Mouse (Mus musculus): Measurements from ENCODE around the gene Lrrc31. TPM values are rescaled to one million over a fixed set of nuclear protein-coding genes. Genes with fewer than 3 reads are reported as not detected.

Lrrc31 gene
- polyA plus RNA-seq, 1 experiment, result not detected

- Histone ChIP-seq H3ac (ENCODE audit: control insufficient read depth, insufficient read length, low read depth) (no peak overlapping the region), H3K36me3 (ENCODE audit: control insufficient read depth, insufficient read depth) (no peaks in the 10 kb centered on the region), H3K4me3 (ENCODE audit: insufficient read depth, poor library complexity, severe bottlenecking) (no peak overlapping the region), H3K79me3 (ENCODE audit: low read depth) (no peaks in the 10 kb centered on the region), H3K27me3 (ENCODE audit: control insufficient read depth, insufficient read depth, insufficient read length) (peaks cover 6% of the 10 kb centered on the region), H3K79me2 (ENCODE audit: control insufficient read depth, insufficient read depth) (no peaks in the 10 kb centered on the region)
- TF ChIP-seq FOSL1 (IDR thresholded peaks at IDR 0.05; ENCODE audit: insufficient read depth, low read length, poor library complexity, severe bottlenecking) (no peak), CEBPB (IDR thresholded peaks at IDR 0.05; ENCODE audit: low read depth) (no peak), CTCF (IDR thresholded peaks at IDR 0.05; ENCODE audit: control insufficient read depth, insufficient read depth, insufficient read length) (no peak), USF1 (IDR thresholded peaks at IDR 0.05; ENCODE audit: low read depth) (no peak)
Observed at GRCm38 (mm10) chr3:30729046-30729445, 29.4 kb upstream of the Lrrc31 start.

- H3ac ChIP-seq (ENCODE audit: control insufficient read depth, insufficient read length, low read depth), result no peak overlapping the region
- H3K79me2 ChIP-seq (ENCODE audit: control insufficient read depth, insufficient read depth), result no peaks in the 10 kb centered on the region
- TF ChIP-seq CEBPB (IDR thresholded peaks at IDR 0.05; ENCODE audit: low read depth) (no peak), MYOG (IDR thresholded peaks at IDR 0.05; ENCODE audit: control insufficient read depth, extremely low read depth, insufficient read length) (no peak), FOSL1 (IDR thresholded peaks at IDR 0.05; ENCODE audit: insufficient read depth, low read length, poor library complexity, severe bottlenecking) (no peak), MAX (IDR thresholded peaks at IDR 0.05) (no peak), USF1 (IDR thresholded peaks at IDR 0.05; ENCODE audit: low read depth) (no peak), CTCF (IDR thresholded peaks at IDR 0.05; ENCODE audit: control insufficient read depth, insufficient read depth, insufficient read length) (no peak), MYOD1 (IDR thresholded peaks at IDR 0.05; ENCODE audit: control insufficient read depth, insufficient read length, low read depth) (no peak)
- H3K27me3 ChIP-seq (ENCODE audit: control insufficient read depth, insufficient read depth, insufficient read length), result peaks cover 6% of the 10 kb centered on the region
- no peak overlapping the region for H3K4me3 ChIP-seq (ENCODE audit: insufficient read depth, poor library complexity, severe bottlenecking)
- no peaks in the 10 kb centered on the region for H3K36me3 ChIP-seq (ENCODE audit: control insufficient read depth, insufficient read depth)
- H3K79me3 ChIP-seq (ENCODE audit: low read depth), result no peaks in the 10 kb centered on the region
Observed at GRCm38 (mm10) chr3:30727209-30727608, 27.6 kb upstream of the Lrrc31 start.

GRCm38 (mm10) chr3:30725514-30725913 is 25.9 kb upstream of the Lrrc31 start:
- Histone ChIP-seq H3K79me2 (ENCODE audit: control insufficient read depth, insufficient read depth) (no peaks in the 10 kb centered on the region), H3K79me3 (ENCODE audit: low read depth) (no peaks in the 10 kb centered on the region), H3K27me3 (ENCODE audit: control insufficient read depth, insufficient read depth, insufficient read length) (peaks cover 6% of the 10 kb centered on the region), H3K4me3 (ENCODE audit: insufficient read depth, poor library complexity, severe bottlenecking) (no peak overlapping the region), H3ac (ENCODE audit: control insufficient read depth, insufficient read length, low read depth) (no peak overlapping the region), H3K36me3 (ENCODE audit: control insufficient read depth, insufficient read depth) (no peaks in the 10 kb centered on the region)
- TF ChIP-seq MYOG (IDR thresholded peaks at IDR 0.05; ENCODE audit: control insufficient read depth, extremely low read depth, insufficient read length) (no peak), MAX (IDR thresholded peaks at IDR 0.05) (no peak), USF1 (IDR thresholded peaks at IDR 0.05; ENCODE audit: low read depth) (no peak), CEBPB (IDR thresholded peaks at IDR 0.05; ENCODE audit: low read depth) (no peak)

- TF ChIP-seq MYOD1 (IDR thresholded peaks at IDR 0.05; ENCODE audit: control insufficient read depth, insufficient read length, low read depth), result no peak
- no peak for TF ChIP-seq MYOG (IDR thresholded peaks at IDR 0.05; ENCODE audit: control insufficient read depth, extremely low read depth, insufficient read length)
- no peak for TF ChIP-seq CEBPB (IDR thresholded peaks at IDR 0.05; ENCODE audit: low read depth)
- TF ChIP-seq CTCF (IDR thresholded peaks at IDR 0.05; ENCODE audit: control insufficient read depth, insufficient read depth, insufficient read length), result no peak
- no peak for TF ChIP-seq USF1 (IDR thresholded peaks at IDR 0.05; ENCODE audit: low read depth)
- TF ChIP-seq FOSL1 (IDR thresholded peaks at IDR 0.05; ENCODE audit: insufficient read depth, low read length, poor library complexity, severe bottlenecking), result no peak
- H3K36me3 ChIP-seq (ENCODE audit: control insufficient read depth, insufficient read depth), result no peaks in the 10 kb centered on the region
- no peaks in the 10 kb centered on the region for H3K79me3 ChIP-seq (ENCODE audit: low read depth)
- no peak overlapping the region for H3ac ChIP-seq (ENCODE audit: control insufficient read depth, insufficient read length, low read depth)
- H3K27me3 ChIP-seq (ENCODE audit: control insufficient read depth, insufficient read depth, insufficient read length), result peaks cover 3% of the 10 kb centered on the region
- H3K79me2 ChIP-seq (ENCODE audit: control insufficient read depth, insufficient read depth), result no peaks in the 10 kb centered on the region
- no peak overlapping the region for H3K4me3 ChIP-seq (ENCODE audit: insufficient read depth, poor library complexity, severe bottlenecking)
Observed at GRCm38 (mm10) chr3:30724848-30725465, 25.3 kb upstream of the Lrrc31 start.

- Histone ChIP-seq H3K79me2 (ENCODE audit: control insufficient read depth, insufficient read depth) (no peaks in the 10 kb centered on the region), H3K36me3 (ENCODE audit: control insufficient read depth, insufficient read depth) (no peaks in the 10 kb centered on the region), H3K79me3 (ENCODE audit: low read depth) (no peaks in the 10 kb centered on the region), H3K4me3 (ENCODE audit: insufficient read depth, poor library complexity, severe bottlenecking) (no peak overlapping the region), H3K27me3 (ENCODE audit: control insufficient read depth, insufficient read depth, insufficient read length) (peaks cover 3% of the 10 kb centered on the region), H3ac (ENCODE audit: control insufficient read depth, insufficient read length, low read depth) (no peak overlapping the region)
- TF ChIP-seq MAX (IDR thresholded peaks at IDR 0.05), result no peak
- TF ChIP-seq CEBPB (IDR thresholded peaks at IDR 0.05; ENCODE audit: low read depth), result no peak
- TF ChIP-seq MYOD1 (IDR thresholded peaks at IDR 0.05; ENCODE audit: control insufficient read depth, insufficient read length, low read depth), result no peak
- no peak for TF ChIP-seq CTCF (IDR thresholded peaks at IDR 0.05; ENCODE audit: control insufficient read depth, insufficient read depth, insufficient read length)
- no peak for TF ChIP-seq FOSL1 (IDR thresholded peaks at IDR 0.05; ENCODE audit: insufficient read depth, low read length, poor library complexity, severe bottlenecking)
- no peak for TF ChIP-seq MYOG (IDR thresholded peaks at IDR 0.05; ENCODE audit: control insufficient read depth, extremely low read depth, insufficient read length)
Observed at GRCm38 (mm10) chr3:30724105-30724824, 24.6 kb upstream of the Lrrc31 start.

GRCm38 (mm10) chr3:30723179-30723578 is 23.5 kb upstream of the Lrrc31 start:
- H3K79me2 ChIP-seq (ENCODE audit: control insufficient read depth, insufficient read depth), result no peaks in the 10 kb centered on the region

More at GRCm38 (mm10) chr3:30723179-30723578, 23.5 kb upstream of the Lrrc31 start:
- no peaks in the 10 kb centered on the region for H3K79me3 ChIP-seq (ENCODE audit: low read depth)
- H3K4me3 ChIP-seq (ENCODE audit: insufficient read depth, poor library complexity, severe bottlenecking), result no peak overlapping the region
- H3K36me3 ChIP-seq (ENCODE audit: control insufficient read depth, insufficient read depth), result no peaks in the 10 kb centered on the region
- TF ChIP-seq CTCF (IDR thresholded peaks at IDR 0.05; ENCODE audit: control insufficient read depth, insufficient read depth, insufficient read length), result no peak
- TF ChIP-seq MYOD1 (IDR thresholded peaks at IDR 0.05; ENCODE audit: control insufficient read depth, insufficient read length, low read depth), result no peak
- TF ChIP-seq MAX (IDR thresholded peaks at IDR 0.05), result no peak
- TF ChIP-seq FOSL1 (IDR thresholded peaks at IDR 0.05; ENCODE audit: insufficient read depth, low read length, poor library complexity, severe bottlenecking), result no peak
- H3K27me3 ChIP-seq (ENCODE audit: control insufficient read depth, insufficient read depth, insufficient read length), result no peaks in the 10 kb centered on the region
- H3ac ChIP-seq (ENCODE audit: control insufficient read depth, insufficient read length, low read depth), result no peak overlapping the region
